ENCODE assay signal across 14 mouse cellular contexts in genomic region chr1:24195070-24195840, GRCm38 (mm10). TPM values are rescaled to one million over a fixed set of nuclear protein-coding genes. Genes with fewer than 3 reads are reported as not detected.
DNase-seq lines count a peak whose midpoint lies in the region; ATAC-seq lines count a peak whose summit lies in the region.
"Had no signal": no experiment of that assay in that cellular context is flagged by ENCODE, and none has a peak within 500 bp of the region (broad histone marks: within the 10 kb centered on the region; RNA-seq: fewer than 3 reads in every experiment).

No protein-coding gene starts in this region.

- peaks cover 23% of the 10 kb centered on the region for H3K4me1 ChIP-seq in heart, embryonic 12.5 days (replicated peaks)
- H3K4me1 ChIP-seq in midbrain, embryonic 10.5 days: peaks cover 14% of the 10 kb centered on the region
- H3K4me1 ChIP-seq in midbrain, embryonic 15.5 days: no peaks in the 10 kb centered on the region
- H3K4me1 ChIP-seq in forebrain, embryonic 12.5 days: peaks cover 17% of the 10 kb centered on the region
- H3K4me1 ChIP-seq: liver, embryonic 13.5 days had no signal

- peak overlapping the region; percentile 33 for H3K4me3 ChIP-seq in heart, embryonic 12.5 days
- peak overlapping the region; percentile 28 for H3K4me3 ChIP-seq in midbrain, embryonic 10.5 days
- no peak overlapping the region for H3K4me3 ChIP-seq in midbrain, embryonic 15.5 days
- no peak overlapping the region for H3K4me3 ChIP-seq in forebrain, embryonic 12.5 days (replicated peaks)
- H3K4me3 ChIP-seq: liver, embryonic 13.5 days had no signal

- DNase-seq in heart, adult 8-10 months (ENCODE audit: low spot score): no peak
- peak; percentile 13 for DNase-seq in midbrain, embryonic 10.5 days (ENCODE audit: low spot score)
- peak; percentile 77 for DNase-seq in retina, embryonic 14.5 days (ENCODE audit: low spot score)
- no peak for DNase-seq in urinary bladder, postnatal 25 days (ENCODE audit: low spot score)
- DNase-seq in right cerebral cortex, adult 18-20 months: no peak
- DNase-seq: gastrocnemius, postnatal 36 days; kidney, adult 9 months; liver, embryonic 13.5 days; midbrain, embryonic 14.5 days; right cerebral cortex, postnatal 14 days; thymus, adult 2 months had no signal

- peak overlapping the region; percentile 46 for H3K4me2 ChIP-seq in heart, embryonic 12.5 days
- no peak overlapping the region for H3K4me2 ChIP-seq in midbrain, embryonic 15.5 days
- peak overlapping the region; percentile 26 for H3K4me2 ChIP-seq in forebrain, embryonic 12.5 days
- H3K4me2 ChIP-seq: liver, embryonic 13.5 days had no signal

- no peaks in the 10 kb centered on the region for H3K27me3 ChIP-seq in heart, embryonic 12.5 days (replicated peaks)
- no peaks in the 10 kb centered on the region for H3K27me3 ChIP-seq in midbrain, embryonic 10.5 days (ENCODE audit: low read depth, poor library complexity, severe bottlenecking)
- no peaks in the 10 kb centered on the region for H3K27me3 ChIP-seq in midbrain, embryonic 15.5 days (replicated peaks)
- no peaks in the 10 kb centered on the region for H3K27me3 ChIP-seq in forebrain, embryonic 12.5 days
- H3K27me3 ChIP-seq: liver, embryonic 13.5 days had no signal

- peak overlapping the region; percentile 70 for H3K27ac ChIP-seq in heart, embryonic 12.5 days (ENCODE audit: poor library complexity, severe bottlenecking)
- H3K27ac ChIP-seq in midbrain, embryonic 10.5 days (replicated peaks): no peak overlapping the region
- no peak overlapping the region for H3K27ac ChIP-seq in midbrain, embryonic 15.5 days
- H3K27ac ChIP-seq in forebrain, embryonic 12.5 days: no peak overlapping the region
- H3K27ac ChIP-seq: liver, embryonic 13.5 days had no signal

- no peak for ATAC-seq in heart, embryonic 12.5 days (ENCODE audit: insufficient number of reproducible peaks, low FRiP score)
- no peak for ATAC-seq in midbrain, embryonic 15.5 days (replicated peaks)
- no peak; the same call in 1 of the 2 replicates for ATAC-seq in forebrain, embryonic 12.5 days (ENCODE audit: low FRiP score)

- H3K36me3 ChIP-seq in heart, embryonic 12.5 days: no peaks in the 10 kb centered on the region
- no peaks in the 10 kb centered on the region for H3K36me3 ChIP-seq in midbrain, embryonic 10.5 days
- H3K36me3 ChIP-seq in midbrain, embryonic 15.5 days (replicated peaks): no peaks in the 10 kb centered on the region
- no peaks in the 10 kb centered on the region for H3K36me3 ChIP-seq in forebrain, embryonic 12.5 days (replicated peaks)
- H3K36me3 ChIP-seq: liver, embryonic 13.5 days had no signal

- H3K9me3 ChIP-seq in heart, embryonic 12.5 days (replicated peaks): no peaks in the 10 kb centered on the region
- no peaks in the 10 kb centered on the region for H3K9me3 ChIP-seq in midbrain, embryonic 10.5 days (replicated peaks)
- H3K9me3 ChIP-seq in midbrain, embryonic 15.5 days: no peaks in the 10 kb centered on the region
- no peaks in the 10 kb centered on the region for H3K9me3 ChIP-seq in forebrain, embryonic 12.5 days
- H3K9me3 ChIP-seq: liver, embryonic 13.5 days had no signal

- WGBS in heart, embryonic 12.5 days: 33% methylated on average over 12 of the region's 12 CpGs
- WGBS in midbrain, embryonic 10.5 days: 49% methylated on average over 12 of the region's 12 CpGs
- WGBS in midbrain, embryonic 15.5 days: 56% methylated on average over 12 of the region's 12 CpGs
- 38% methylated on average over 12 of the region's 12 CpGs for whole genome bisulfite sequencing in forebrain, embryonic 12.5 days

- H3K9ac ChIP-seq in heart, embryonic 12.5 days: peak overlapping the region; percentile 1; the same call in 1 of the 2 replicates
- H3K9ac ChIP-seq in midbrain, embryonic 15.5 days: no peak overlapping the region
- no peak overlapping the region for H3K9ac ChIP-seq in forebrain, embryonic 12.5 days
- H3K9ac ChIP-seq: liver, embryonic 13.5 days had no signal

RNA-seq across cellular contexts. Expression of gene Col9a1, which starts 17.8 kb away (rescaled TPM):
- 35.6 and 35.8 TPM in 2 replicates for polyA plus RNA-seq in heart, embryonic 12.5 days (2016; fragmentation: Nextera tagmentation; extraction: Ambion mirVana)
- not detected for total RNA-seq in heart, adult 8-10 months (2022)
- polyA plus RNA-seq in midbrain, embryonic 10.5 days (2016; fragmentation: Nextera tagmentation; extraction: Ambion mirVana): 24.5 and 24.6 TPM in 2 replicates
- 1.1 and 1.2 TPM in 2 replicates for polyA plus RNA-seq in midbrain, embryonic 15.5 days (2015; fragmentation: Nextera tagmentation; extraction: Ambion mirVana)
- 8.4 and 13.8 TPM in 2 replicates for polyA plus RNA-seq in forebrain, embryonic 12.5 days (2016; fragmentation: Nextera tagmentation; extraction: Ambion mirVana)

Comparison
In these comparisons a context has a peak if more than half of its experiments do, and no peak if none do; other contexts are left out.
1. H3K4me3 ChIP-seq: peak in heart, embryonic 12.5 days (single experiment) and midbrain, embryonic 10.5 days (single experiment); none in midbrain, embryonic 15.5 days (single experiment) and forebrain, embryonic 12.5 days (single experiment).
2. DNase-seq: peak in midbrain, embryonic 10.5 days (single experiment) and retina, embryonic 14.5 days (single experiment); none in heart, adult 8-10 months (single experiment), urinary bladder, postnatal 25 days (single experiment) and right cerebral cortex, adult 18-20 months (single experiment).